Mouse (Mus musculus): ENCODE data around the gene Ttc7. TPM values are rescaled to one million over a fixed set of nuclear protein-coding genes. Genes with fewer than 3 reads are reported as not detected.
A peak's percentile ranks its signal among the peaks of the same experiment; 100 is the strongest.

Gene Ttc7
- total RNA-seq (2021), result 10 to 100 TPM; 11.7 to 13.7 TPM
- long read RNA-seq, experiment 1, full-length matches to known transcripts, result 2 of 5 reads
- long read RNA-seq, experiment 1, partial matches to known transcripts, result 2 of 5 reads
- long read RNA-seq, experiment 1, other reads (novel, unspliced or antisense), result 1 of 5 reads
- long read RNA-seq, experiment 2, full-length matches to known transcripts, result 1 of 3 reads
- long read RNA-seq, experiment 2, partial matches to known transcripts, result 1 of 3 reads
- long read RNA-seq, experiment 2, other reads (novel, unspliced or antisense), result 1 of 3 reads

- DNase-seq, result peak; percentile 100
Observed at GRCm38 (mm10) chr17:87282706-87283053, at the start of gene Ttc7. Gene Ttc7 (plus strand): TSS chr17:87282886.

- DNase-seq, result no peak
Observed at GRCm38 (mm10) chr17:87235019-87235418, 47.7 kb upstream of the Ttc7 start.

DNA sequence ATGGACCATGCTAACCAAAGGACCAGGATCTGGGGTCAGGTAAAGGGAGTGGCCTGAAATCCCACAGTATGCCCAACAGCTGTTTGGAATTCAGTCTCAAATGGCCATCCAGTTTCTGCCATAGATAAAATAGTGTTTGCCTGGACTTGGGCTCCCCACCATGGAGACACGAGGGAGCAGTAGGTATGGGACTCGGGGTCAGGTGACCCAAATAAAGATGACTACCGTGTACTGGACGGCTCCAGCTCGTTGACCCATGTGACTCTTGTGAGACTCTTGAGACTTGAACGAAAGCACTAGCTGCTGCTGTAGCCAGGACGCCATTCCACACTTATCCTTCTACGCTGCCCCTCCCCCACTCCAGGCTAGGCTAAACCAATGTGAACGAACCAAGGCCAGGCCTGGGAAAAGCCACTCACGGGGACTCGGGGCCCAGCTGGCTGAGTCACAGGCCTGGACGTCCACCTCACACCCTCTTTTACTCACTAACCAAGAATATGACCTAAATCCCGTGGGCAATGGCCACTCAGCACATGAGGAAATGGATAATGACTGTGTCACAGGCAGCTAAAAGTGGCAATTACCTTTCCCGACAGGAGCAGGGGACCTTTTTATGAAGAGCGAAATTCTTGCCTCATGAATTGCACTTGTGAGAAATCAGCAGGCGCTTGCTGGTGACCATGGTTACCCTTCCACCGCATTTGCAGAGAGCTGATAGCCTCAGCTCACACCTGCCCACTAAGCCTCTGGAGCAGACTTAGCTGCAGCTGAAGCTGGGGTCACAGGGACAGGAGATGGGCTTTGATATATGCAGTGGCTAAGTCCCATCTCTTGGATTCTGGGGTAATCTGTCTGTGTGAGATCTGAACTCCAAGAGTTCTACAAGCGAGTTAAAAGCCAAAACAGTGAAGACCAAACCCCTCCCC, 45.7 kb upstream of the Ttc7 start:
- DNase-seq, result peak; percentile 63

- no peak for DNase-seq
Observed at GRCm38 (mm10) chr17:87237826-87238225, 44.9 kb upstream of the Ttc7 start.

GRCm38 (mm10) chr17:87246103-87246502, 36.6 kb upstream of the Ttc7 start:
- DNase-seq, result no peak

DNA sequence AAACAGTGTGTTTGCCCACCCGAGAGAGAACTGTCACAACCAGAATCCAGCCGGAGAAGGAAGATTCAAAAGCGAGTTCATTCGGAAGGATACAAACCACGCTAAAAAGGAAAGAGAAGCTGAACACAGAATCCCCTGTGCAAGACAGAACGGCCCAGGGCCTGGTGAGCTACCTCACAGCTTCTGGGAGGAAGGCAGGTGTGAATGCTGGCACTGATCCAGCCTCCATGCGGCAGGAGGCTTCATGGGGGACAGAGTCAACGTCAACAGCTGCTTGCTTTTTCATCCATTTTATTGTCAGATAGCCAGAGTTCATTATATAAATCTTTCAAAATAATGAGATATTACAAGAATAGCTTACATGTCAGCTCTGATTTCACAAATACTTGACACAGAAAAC, 28.3 kb upstream of the Ttc7 start:
- no peak for DNase-seq

DNA sequence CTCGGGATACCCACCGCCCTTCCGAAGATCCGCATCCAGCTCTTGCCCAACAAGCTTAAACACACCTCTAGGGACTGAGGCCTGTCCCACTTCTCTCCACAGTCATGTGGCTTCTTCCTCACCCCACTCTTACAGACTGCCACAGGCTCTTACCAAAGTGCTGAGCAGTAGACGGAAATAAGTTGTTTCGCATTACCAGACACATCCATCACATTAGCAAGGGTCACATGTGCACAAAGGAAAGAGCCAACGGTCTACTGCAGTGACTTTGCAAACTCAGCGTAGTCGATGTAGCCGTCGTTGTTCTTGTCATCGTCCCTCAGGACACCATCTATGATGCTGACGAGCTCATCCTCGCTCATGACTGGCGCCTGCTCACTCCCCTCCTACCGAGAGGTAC, 27.0 kb upstream of the Ttc7 start:
- no peak for DNase-seq

DNA sequence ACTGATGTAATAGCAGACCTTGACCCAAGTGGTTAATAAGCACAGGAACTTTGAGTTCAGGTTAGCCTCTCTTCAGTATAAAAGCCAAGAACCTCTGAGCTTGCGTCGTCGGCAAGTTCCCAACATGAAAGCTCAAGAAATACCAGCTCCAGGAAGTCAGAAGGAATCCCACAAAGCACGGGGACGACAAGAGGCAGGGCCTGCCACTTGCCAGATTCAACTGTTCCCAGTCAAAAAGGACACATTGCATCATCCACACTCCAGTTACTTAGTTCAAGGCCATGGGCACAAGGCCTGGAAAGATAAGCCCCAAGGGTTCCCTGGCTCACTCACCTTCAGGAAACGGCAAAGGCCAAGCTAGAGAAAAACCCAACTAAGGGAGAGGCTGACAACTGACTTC, 19.3 kb upstream of the Ttc7 start:
- peak; percentile 70 for DNase-seq

- DNase-seq, result peak; percentile 35
Observed at GRCm38 (mm10) chr17:87264054-87264830, 18.4 kb upstream of the Ttc7 start.

DNA sequence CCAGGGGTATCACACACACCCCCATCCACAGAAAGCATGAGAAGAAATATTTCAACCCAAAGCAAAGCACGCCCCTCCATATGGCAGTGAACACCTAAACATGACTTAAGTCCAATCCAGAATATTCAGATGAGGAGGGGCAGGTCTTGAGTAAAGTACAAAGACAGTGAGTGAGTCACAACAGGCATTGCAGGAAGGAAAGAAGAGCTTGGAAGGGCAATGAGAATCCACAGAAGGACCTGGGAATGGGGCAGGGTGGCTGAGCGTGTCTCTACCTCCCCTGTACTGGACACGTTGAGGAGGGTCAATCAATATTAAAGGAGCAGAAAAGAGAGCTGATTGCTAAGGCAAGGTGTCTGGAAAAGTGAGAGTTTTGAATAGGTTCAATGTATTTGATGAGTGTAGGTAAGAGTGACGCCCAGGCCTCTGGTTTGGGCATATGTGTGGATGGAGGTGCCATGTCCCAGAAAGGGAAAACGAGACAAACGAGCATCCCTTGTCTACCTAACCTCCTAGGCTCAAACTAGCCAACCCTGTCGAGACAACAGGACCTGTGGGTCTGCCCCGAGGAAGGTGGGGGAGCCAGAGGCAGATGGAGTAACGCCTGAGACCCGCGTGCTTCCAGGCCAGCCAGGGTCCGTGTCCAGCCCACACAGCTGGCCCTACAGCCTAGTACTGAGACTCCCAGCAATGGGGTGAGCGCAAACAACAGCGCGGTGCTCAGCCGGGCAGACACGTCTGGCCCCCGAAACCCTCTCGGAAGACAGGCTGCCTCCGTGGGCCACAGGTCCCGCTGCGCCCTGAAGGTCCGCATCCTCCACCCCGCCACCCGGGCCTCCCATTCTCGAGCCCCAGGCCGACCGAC, 17.5 kb upstream of the Ttc7 start:
- peak; percentile 35 for DNase-seq

GRCm38 (mm10) chr17:87265792-87266186, 16.9 kb upstream of the Ttc7 start, which contains the start of gene Mcfd2:
Gene Mcfd2 (minus strand): TSS chr17:87265935.
- DNase-seq, result peak; percentile 99

- no peak for DNase-seq
Observed at GRCm38 (mm10) chr17:87269454-87269853, 13.2 kb upstream of the Ttc7 start.

GRCm38 (mm10) chr17:87275363-87276341, 7.0 kb upstream of the Ttc7 start:
- no peak for DNase-seq

- peak; percentile 96 for DNase-seq
Observed at GRCm38 (mm10) chr17:87282007-87282705, 530 bp upstream of the Ttc7 start.

- DNase-seq, result peak; percentile 72
Observed at GRCm38 (mm10) chr17:87283055-87283754, 519 bp downstream of the Ttc7 start.

DNA sequence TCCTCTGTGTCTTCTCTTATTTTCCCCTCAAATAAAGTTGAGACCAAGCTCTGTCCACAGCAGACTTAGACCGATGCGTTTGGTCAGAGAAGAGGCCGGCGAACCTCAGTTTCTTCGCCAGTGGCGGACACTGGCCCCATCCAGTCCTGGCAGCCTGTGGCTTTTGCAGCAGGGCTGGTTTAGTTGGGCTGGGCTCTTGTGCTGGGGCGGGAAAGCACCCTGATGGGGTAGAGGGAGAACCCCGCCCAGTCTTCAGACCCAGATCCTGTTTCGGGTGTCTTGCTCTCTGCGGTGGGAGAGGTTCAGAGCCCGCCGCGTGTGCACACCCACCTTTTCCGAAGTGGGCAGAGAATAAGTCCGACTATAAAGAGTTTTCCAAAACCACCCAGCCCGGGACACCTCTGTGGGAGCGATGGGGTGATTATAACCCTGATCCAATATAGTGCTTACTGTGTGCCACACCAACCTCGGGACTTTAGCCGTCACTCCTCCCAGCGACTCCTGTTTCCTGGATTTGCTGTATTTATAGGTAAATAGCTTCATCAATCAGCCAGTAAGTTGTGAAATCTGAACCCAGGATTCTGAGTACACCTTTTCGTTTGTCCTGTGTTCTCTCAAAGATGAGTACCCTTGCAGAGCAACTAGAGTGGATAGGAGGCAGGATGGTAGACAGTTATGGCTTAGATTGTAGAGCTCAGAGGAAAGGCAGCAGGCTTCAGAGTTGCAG, 1.2 kb downstream of the Ttc7 start:
- peak; percentile 35 for DNase-seq

DNA sequence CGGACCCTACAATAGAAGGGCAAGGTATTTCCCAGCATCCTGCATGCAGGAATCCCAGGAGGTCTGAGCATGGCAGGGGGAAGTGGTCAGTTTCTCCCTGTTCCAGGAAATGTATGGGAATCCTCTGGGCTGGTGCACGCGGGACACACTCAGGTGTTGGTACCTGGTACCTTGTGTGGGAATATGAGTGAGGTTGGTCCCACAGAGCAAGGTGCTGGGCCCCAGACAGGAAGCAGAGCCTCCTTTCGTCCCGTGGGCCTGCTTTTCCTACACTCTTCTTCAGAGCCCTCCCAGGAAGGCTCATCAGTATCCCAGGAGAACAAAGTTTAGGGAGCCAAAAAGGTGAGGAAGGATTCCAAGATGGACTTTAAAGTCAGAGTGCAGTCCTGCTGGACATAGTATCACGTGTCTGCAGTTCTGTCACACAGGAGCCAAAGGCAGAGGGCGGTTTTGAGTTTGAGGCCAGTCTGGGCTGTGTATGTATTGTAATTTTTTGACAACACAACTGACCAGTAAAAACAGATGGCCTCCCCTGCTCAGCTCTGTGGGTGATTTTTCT, 1.9 kb downstream of the Ttc7 start:
- no peak for DNase-seq

All from adrenal gland, postnatal 10 days (tissue).